Mouse (Mus musculus) stomach, postnatal 0 days (tissue): ENCODE data around the gene Ston1.

ENCODE experiments used
- CTCF ChIP-seq: IDR thresholded peaks from 2 replicates; pipeline ENCODE4 v1.5.1; 2016; ENCODE audit warnings: antibody characterized with exemption, low read depth, mild to moderate bottlenecking, moderate library complexity
- EP300 ChIP-seq: optimal IDR thresholded peaks from 2 replicates; pipeline ENCODE3; 2016; ENCODE audit warnings: antibody characterized with exemption

GRCm38 (mm10) chr17:88627150-88627549 lies 29.7 kb downstream of the Ston1 start:
- TF ChIP-seq CTCF (no peak), EP300 (no peak)
